ENCODE assay signal across 24 mouse cellular contexts in the genomic region with DNA sequence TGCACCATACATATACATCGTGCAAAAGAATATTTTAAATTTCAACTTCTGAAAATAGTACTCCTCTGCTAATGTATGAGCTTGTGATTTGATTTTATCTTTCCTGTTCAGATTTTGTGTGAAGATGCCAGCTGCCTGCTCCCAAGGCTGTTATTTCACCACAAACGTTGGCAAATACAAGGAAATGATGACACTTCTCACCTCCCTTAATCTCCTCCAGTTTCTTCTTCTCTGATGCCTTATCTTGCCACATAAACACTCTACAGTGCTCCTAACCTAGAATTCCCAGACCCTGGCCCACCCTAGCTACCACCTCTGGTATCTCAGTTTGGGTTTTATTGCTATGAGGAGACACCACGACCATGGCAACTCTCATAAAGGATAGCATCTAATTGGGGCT.
A peak's percentile ranks its signal among the peaks of the same experiment; 100 is the strongest.
DNase-seq lines count a peak whose midpoint lies in the region; ATAC-seq and TF ChIP-seq lines count a peak whose summit lies in the region.
"Had no signal": no experiment of that assay in that cellular context is flagged by ENCODE, and none has a peak within 500 bp of the region (broad histone marks: within the 10 kb centered on the region; RNA-seq: fewer than 3 reads in every experiment).

No protein-coding gene starts in this region.

- 0 out of 2 replicates have a peak, but pooled peaks have one; percentile 25 for ATAC-seq in granulocyte monocyte progenitor cell, adult 5-6 weeks (replicated peaks; ENCODE audit: poor library complexity, severe bottlenecking)
- ATAC-seq in forebrain, postnatal 0 days = no peak
- ATAC-seq: activated CD4-positive, CD25-positive, alpha-beta regulatory T cell, adult 4 months; CD4-positive, CD25-positive, alpha-beta regulatory T cell, adult 4 months; Patski had no signal

- H3K27ac ChIP-seq in forebrain, postnatal 0 days (ENCODE audit: low read depth, low read length) = no peak overlapping the region

- no peaks in the 10 kb centered on the region for H3K27me3 ChIP-seq in forebrain, postnatal 0 days (ENCODE audit: insufficient read depth, low read length)
- H3K27me3 ChIP-seq: CH12.LX, Patski had no signal

- no peak overlapping the region for H3K4me3 ChIP-seq in forebrain, postnatal 0 days (ENCODE audit: low read depth, low read length)

- DNase-seq in 416B (ENCODE audit: low read depth) = peak; percentile 13
- DNase-seq in fat pad, adult 2 months (ENCODE audit: extremely low read depth, low read depth, low spot score) = peak; percentile 67
- peak; percentile 51 for DNase-seq in gonadal fat pad, adult 2 months (ENCODE audit: low read depth)
- no peak for DNase-seq in forebrain, postnatal 0 days
- no peak for DNase-seq in testis, postnatal 10 days (ENCODE audit: low spot score)
- no peak for DNase-seq in gastrocnemius, adult 8-10 months (ENCODE audit: low spot score in 2 of 2)
- DNase-seq in adrenal gland, adult 18-20 months (ENCODE audit: low spot score in 2 of 2) = no peak
- DNase-seq: adrenal gland, adult 2 months; adrenal gland, adult 8-10 months; adrenal gland, postnatal 10 days; adrenal gland, postnatal 14 days; adrenal gland, postnatal 25 days; adrenal gland, postnatal 36 days; B cell, adult 2 months; cerebellum, adult 11 months; cerebellum, adult 11-12 months; cerebellum, adult 18-20 months; cerebellum, adult 2 months had no signal

- WGBS in forebrain, postnatal 0 days = 86% methylated on average over 3 of the region's 3 CpGs

- no peak overlapping the region for H3K9ac ChIP-seq in forebrain, postnatal 0 days

- TF ChIP-seq CTCF in forebrain, postnatal 0 days (IDR thresholded peaks at IDR 0.05; ENCODE audit: low read depth) = no peak

- H3K9me3 ChIP-seq in forebrain, postnatal 0 days (ENCODE audit: low read length) = no peaks in the 10 kb centered on the region
- H3K9me3 ChIP-seq: G1E had no signal

- H3K4me2 ChIP-seq in forebrain, postnatal 0 days (ENCODE audit: low read depth) = no peak overlapping the region

- no peaks in the 10 kb centered on the region for H3K4me1 ChIP-seq in forebrain, postnatal 0 days (ENCODE audit: insufficient read depth)

- no peaks in the 10 kb centered on the region for H3K36me3 ChIP-seq in forebrain, postnatal 0 days (ENCODE audit: insufficient read depth)
- H3K36me3 ChIP-seq: G1E had no signal

Comparison
In these comparisons a context has a peak if more than half of its experiments do, and no peak if none do; other contexts are left out.
1. DNase-seq: peak in 416B (single experiment), fat pad, adult 2 months (single experiment) and gonadal fat pad, adult 2 months (single experiment); none in forebrain, postnatal 0 days (single experiment), testis, postnatal 10 days (single experiment), gastrocnemius, adult 8-10 months (0 of 2) and adrenal gland, adult 18-20 months (0 of 2).